Mouse (Mus musculus) forebrain, embryonic 15.5 days (tissue): ENCODE data around the gene Vmn1r158. TPM values are rescaled to one million over a fixed set of nuclear protein-coding genes. Genes with fewer than 3 reads are reported as not detected.
"Not testable (repeated sequence)": the region's sequence is repeated elsewhere in the genome, so short reads cannot be mapped to it uniquely, and the experiment has no call there.

Source experiments
- ATAC-seq: fragments of 200-750 bp; cut with Nextera tagmentation; replicated peaks from 2 replicates; pipeline ENCODE4 v1.8.0; 2017; ENCODE audit warnings: mild to moderate bottlenecking, moderate TSS enrichment, moderate library complexity
- H3K27ac ChIP-seq: fragments of 300-500 bp; sonication (generic); replicated peaks from 2 replicates; pipeline ENCODE4 v1.5.1; 2015; ENCODE audit warnings: mild to moderate bottlenecking, inconsistent platforms
- H3K27me3 ChIP-seq: fragments of 300-500 bp; sonication (generic); 2 replicates; pipeline ENCODE4 v1.6.1; 2015; ENCODE audit warnings: inconsistent platforms
- H3K36me3 ChIP-seq: fragments of 300-500 bp; sonication (generic); 2 replicates; pipeline ENCODE4 v1.6.1; 2015; ENCODE audit warnings: mild to moderate bottlenecking, inconsistent platforms
- H3K4me1 ChIP-seq: fragments of 300-500 bp; sonication (generic); 2 replicates; pipeline ENCODE4 v1.6.1; 2015; ENCODE audit warnings: inconsistent platforms
- H3K4me2 ChIP-seq: fragments of 300-500 bp; sonication (generic); replicated peaks from 2 replicates; pipeline ENCODE4 v1.6.1; 2015; ENCODE audit warnings: mild to moderate bottlenecking, inconsistent platforms
- H3K4me3 ChIP-seq: fragments of 300-500 bp; sonication (generic); 2 replicates; pipeline ENCODE4 v1.5.1; 2015; ENCODE audit warnings: mild to moderate bottlenecking, inconsistent platforms
- H3K9ac ChIP-seq: fragments of 300-500 bp; sonication (generic); replicated peaks from 2 replicates; pipeline ENCODE4 v1.6.1; 2015; ENCODE audit warnings: mild to moderate bottlenecking, inconsistent platforms
- H3K9me3 ChIP-seq: fragments of 300-500 bp; sonication (generic); 2 replicates; pipeline ENCODE4 v1.6.1; 2016; ENCODE audit warnings: inconsistent platforms
- WGBS: fragments of 180-500 bp; shearing (Covaris S2); methylation state at CpG from one replicate; pipeline ENCODE4 v1.1.7; 2015; ENCODE audit warnings: mixed read lengths; 5-methylcytosine and 5-hydroxymethylcytosine counted together
- polyA plus RNA-seq: library from polyadenylated mRNA; unstranded; fragments of >200 nt; fragmentation: Nextera tagmentation; extraction: Ambion mirVana; gene quantifications from 2 replicates; pipeline ENCODE4 v1.2.1, GENCODE M21; 2015

Vmn1r158 gene
- polyA plus RNA-seq: not detected in 2 replicates

DNA sequence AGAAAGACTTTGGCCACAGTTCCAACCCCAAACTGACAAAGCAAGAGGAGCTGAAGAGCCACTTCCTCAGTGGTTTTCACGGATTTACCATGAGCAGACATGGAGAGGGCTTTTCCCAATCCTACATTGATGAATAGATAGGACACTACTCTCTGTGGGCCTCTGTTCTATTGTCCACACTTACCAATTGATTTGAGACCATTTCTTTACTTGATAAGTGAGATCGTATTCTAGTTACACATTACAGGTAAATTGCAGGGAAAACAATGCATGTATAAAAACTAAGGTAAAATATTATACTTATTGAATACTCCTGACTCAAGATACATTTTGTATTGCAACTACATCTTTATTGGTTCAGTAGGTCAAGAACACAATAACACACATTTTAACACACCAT, at the start of gene Vmn1r158:
Gene Vmn1r158, minus strand, starts transcription at position 101 of the 400 bp plus-strand sequence.
- not testable (repeated sequence) for H3K4me1 ChIP-seq, ATAC-seq, H3K27me3 ChIP-seq, H3K4me2 ChIP-seq, H3K4me3 ChIP-seq, H3K27ac ChIP-seq, H3K36me3 ChIP-seq, H3K9ac ChIP-seq
- H3K9me3 ChIP-seq: peaks cover 15% of the 10 kb centered on the region; the same call in 1 of the 2 replicates
- WGBS: 55% methylated on average over 2 of the region's 2 CpGs

DNA sequence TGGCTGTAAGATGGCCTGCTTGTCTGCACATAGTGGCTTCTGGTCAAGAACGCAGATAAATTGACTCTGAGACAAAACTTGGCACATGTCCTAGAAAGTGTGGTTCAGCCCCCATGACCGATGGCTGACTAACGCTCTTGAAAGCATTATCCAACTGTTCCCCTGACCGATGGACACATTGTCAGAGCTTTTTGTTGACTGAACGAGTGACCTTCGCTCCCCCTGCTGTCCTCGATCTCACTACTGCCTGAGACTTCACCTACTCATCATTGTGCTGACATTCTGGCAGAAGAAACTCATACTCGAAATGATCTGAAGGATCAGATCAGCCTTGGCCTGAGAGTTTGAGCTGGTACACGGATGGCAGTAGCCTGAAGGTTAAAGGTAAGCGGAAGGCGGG, 14.6 kb downstream of the Vmn1r158 start:
- not testable (repeated sequence) for H3K4me3 ChIP-seq, ATAC-seq, H3K36me3 ChIP-seq, H3K4me2 ChIP-seq, H3K9ac ChIP-seq, H3K27ac ChIP-seq, H3K9me3 ChIP-seq, H3K27me3 ChIP-seq, H3K4me1 ChIP-seq
- 93% methylated on average over 7 of the region's 11 CpGs for WGBS

DNA sequence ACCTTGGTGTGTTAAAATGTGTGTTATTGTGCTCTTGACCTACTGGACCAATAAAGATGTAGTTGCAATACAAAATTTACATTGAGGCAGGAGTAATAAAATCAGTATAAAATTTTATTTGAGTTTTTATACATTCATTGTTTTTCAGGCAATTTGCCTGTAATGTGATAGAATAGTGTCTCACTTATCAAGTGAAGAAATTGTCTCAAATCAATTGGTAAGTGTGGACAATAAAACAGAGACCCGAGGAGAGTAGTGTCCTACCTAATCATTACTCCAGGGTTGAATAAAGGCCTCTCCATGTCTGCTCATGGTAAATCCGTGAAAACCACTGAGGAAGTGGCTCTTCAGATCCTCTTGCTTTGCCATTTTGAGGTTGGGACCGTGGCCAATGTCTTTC, 29.2 kb downstream of the Vmn1r158 start, which contains the start of gene Vmn1r157:
Gene Vmn1r157, plus strand, starts transcription at position 301 of the 400 bp plus-strand sequence.
- not testable (repeated sequence) for H3K4me2 ChIP-seq, H3K4me1 ChIP-seq, ATAC-seq, H3K36me3 ChIP-seq, H3K27ac ChIP-seq, H3K27me3 ChIP-seq, H3K4me3 ChIP-seq, H3K9ac ChIP-seq, H3K9me3 ChIP-seq
- 33% methylated on average over 2 of the region's 3 CpGs for WGBS

Other genes with a start within 250 kb of the Vmn1r158 start
- gene Gm4201, start 225.4 kb downstream of the Vmn1r158 start, polyA plus RNA-seq: not detected in 2 replicates
- not detected in 2 replicates for gene Gm4565, start 202.7 kb downstream of the Vmn1r158 start, polyA plus RNA-seq
- gene Vmn1r155, start 132.8 kb downstream of the Vmn1r158 start, polyA plus RNA-seq: not detected in 2 replicates
- not detected in 2 replicates for gene Gm8693, start 98.5 kb downstream of the Vmn1r158 start, polyA plus RNA-seq
- gene Gm4567, start 71.1 kb downstream of the Vmn1r158 start, polyA plus RNA-seq: not detected in 2 replicates
- not detected in 2 replicates for gene Vmn1r157, start 29.1 kb downstream of the Vmn1r158 start, polyA plus RNA-seq
- not detected in 2 replicates for gene Vmn1r159, start 52.8 kb upstream of the Vmn1r158 start, polyA plus RNA-seq
- gene Vmn1r160, start 80.4 kb upstream of the Vmn1r158 start, polyA plus RNA-seq: not detected in 2 replicates
- gene Gm4214, start 193.9 kb upstream of the Vmn1r158 start, polyA plus RNA-seq: not detected in 2 replicates
- gene Gm4216, start 229.1 kb upstream of the Vmn1r158 start, polyA plus RNA-seq: not detected in 2 replicates